Mouse (Mus musculus) cerebellum, postnatal 14 days (tissue): Measurements from ENCODE around the gene Emc9.

Experiments
- DNase-seq, 2 experiments: peaks; one replicate each; pipeline ENCODE4 v3.0.0; 2021; ENCODE audit warnings: mixed read lengths in 2 of 2

Emc9 gene

GRCm38 (mm10) chr14:55589771-55590448 lies 4.8 kb upstream of the Emc9 start:
- DNase-seq: no peak

DNA sequence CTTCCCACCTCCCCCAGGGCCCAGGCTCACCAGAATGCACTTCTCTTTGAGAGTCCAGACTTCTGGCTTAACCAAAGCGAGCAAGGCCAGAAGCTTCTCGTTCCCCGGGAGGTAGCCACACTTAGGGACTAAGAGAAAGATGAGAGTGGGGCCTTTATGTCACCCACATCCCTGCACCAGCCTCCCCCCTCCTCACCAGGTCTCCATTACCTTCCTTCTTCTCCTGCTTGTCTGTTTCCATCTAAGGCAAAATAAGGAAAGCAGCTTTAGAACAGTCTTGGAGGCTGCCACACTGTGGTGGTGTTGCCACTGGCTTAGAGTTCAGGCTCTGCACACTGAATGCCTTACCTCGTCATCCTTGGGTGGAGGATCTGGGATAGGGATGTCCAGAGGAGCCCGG lies 4.2 kb upstream of the Emc9 start:
- no peak for DNase-seq

GRCm38 (mm10) chr14:55586149-55586548 lies 1.0 kb upstream of the Emc9 start:
- DNase-seq: no peak

DNA sequence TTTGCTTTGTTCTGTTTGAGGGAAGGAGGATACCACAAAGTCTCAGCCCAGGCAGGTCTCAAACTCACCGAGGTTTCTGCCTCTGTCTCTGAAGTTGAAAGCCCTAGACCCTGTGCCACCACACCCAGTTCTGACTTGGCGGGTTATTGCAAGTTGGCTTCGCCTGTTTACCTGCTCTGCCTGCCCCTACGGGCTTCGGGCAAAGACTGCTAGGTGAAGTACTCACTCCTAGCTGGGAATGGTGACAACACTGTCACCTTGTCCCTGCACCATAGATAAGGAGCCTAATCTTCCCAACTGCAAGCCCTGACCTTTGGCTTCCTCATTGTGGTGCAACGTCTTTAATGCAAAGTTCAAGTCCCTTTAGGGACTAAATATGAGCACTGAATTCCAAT lies 461 bp upstream of the Emc9 start:
- DNase-seq: no peak

GRCm38 (mm10) chr14:55584303-55584701 lies 800 bp downstream of the Emc9 start:
- no peak for DNase-seq

- no peak for DNase-seq
Measured at GRCm38 (mm10) chr14:55581981-55582681, 3.0 kb downstream of the Emc9 start.

GRCm38 (mm10) chr14:55580731-55581130 lies 4.4 kb downstream of the Emc9 start:
- no peak for DNase-seq

DNA sequence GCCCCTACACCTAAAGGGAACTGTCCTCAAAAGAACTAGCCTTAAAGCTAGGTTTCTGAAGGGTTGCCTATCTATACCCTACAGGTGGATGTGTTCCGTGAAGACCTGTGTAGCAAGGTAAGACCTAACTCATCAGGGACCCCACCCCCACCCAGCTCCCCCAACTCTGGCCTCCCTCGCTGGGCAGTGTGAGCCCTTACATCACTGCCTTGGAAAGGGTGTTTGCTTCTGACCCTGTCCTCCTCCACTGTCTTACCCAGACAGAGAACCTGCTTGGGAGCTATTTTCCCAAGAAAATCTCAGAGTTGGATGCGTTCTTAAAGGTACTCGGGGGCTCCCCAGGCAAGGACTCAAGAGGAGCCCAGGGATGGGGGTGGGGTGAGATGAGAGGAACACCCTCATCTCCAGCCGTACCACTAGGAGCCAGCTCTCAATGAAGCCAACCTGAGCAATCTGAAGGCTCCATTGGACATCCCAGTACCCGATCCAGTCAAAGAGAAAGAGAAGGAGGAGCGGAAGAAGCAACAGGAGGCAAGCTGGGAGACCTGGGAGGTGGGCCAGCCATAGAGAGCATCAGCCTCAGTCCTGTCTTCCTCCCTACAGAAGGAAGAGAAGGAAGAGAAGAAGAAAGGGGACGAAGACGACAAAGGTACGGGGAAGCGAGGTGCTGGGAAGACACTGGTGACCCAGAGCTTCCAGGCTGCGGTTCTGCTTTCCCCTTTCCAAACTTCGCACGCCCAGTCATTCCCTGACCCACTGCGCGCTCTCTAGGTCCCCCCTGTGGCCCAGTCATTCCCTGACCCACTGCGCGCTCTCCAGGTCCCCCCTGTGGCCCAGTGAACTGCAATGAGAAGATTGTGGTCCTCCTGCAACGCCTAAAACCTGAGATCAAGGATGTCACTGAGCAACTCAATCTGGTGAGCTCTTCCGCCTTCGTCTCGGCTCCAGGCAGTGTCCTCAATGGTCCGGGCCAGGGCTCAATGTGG lies 5.3 kb downstream of the Emc9 start:
- DNase-seq: no peak

- DNase-seq: peak; percentile 66 to 75
Measured at GRCm38 (mm10) chr14:55578668-55579269, 6.3 kb downstream of the Emc9 start.

GRCm38 (mm10) chr14:55577871-55578667 lies 7.0 kb downstream of the Emc9 start, which contains the start of gene Psme1:
TSS of gene Psme1 (plus strand) at chr14:55578123.
- DNase-seq: peak; percentile 85 to 86

GRCm38 (mm10) chr14:55576376-55576775 lies 8.7 kb downstream of the Emc9 start:
- peak; percentile 40 to 66 for DNase-seq

- DNase-seq: no peak
Measured at GRCm38 (mm10) chr14:55575711-55576110, 9.4 kb downstream of the Emc9 start.

DNA sequence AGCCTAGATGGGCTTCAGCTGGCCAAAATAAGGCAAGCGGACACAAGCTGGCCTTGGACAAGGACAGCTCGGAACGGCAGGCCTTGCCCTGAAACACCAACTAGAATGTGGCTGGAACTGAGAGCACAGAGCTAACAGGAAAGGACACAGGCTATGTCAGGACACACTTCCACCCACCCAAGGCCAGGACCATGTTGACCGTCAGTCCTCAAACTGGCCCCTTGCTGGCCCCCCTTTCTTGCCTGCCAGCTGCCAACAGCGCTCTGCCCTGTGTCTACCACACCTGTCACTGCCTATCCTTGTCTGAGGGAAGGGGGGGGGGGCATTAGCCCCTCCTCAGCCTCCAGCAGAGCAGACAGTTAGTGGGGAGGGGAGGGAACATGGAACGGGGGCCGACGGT lies 9.8 kb downstream of the Emc9 start, which contains the start of gene Fitm1:
Gene Fitm1, plus strand, starts transcription at position 316 of the 400 bp plus-strand sequence.
- no peak for DNase-seq

DNA sequence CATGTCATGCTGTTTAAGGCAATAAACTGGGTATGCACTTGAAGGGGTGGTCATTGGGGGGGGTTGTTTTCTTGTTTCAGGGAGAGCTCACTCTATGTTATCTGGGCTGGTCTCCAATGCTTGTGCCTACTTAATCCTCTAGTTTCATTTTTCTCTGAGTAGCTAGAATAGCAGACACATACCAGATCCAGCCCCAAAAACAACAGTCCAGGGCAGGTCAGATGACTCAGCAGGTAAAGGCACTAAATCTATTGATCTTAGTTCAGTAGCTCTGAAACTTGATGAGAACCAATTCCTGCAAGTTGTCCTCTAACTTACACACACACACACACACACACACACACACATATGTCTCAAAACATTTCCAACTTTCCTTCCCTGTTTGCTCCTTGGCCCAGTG lies 13.3 kb downstream of the Emc9 start:
- DNase-seq: no peak

DNA sequence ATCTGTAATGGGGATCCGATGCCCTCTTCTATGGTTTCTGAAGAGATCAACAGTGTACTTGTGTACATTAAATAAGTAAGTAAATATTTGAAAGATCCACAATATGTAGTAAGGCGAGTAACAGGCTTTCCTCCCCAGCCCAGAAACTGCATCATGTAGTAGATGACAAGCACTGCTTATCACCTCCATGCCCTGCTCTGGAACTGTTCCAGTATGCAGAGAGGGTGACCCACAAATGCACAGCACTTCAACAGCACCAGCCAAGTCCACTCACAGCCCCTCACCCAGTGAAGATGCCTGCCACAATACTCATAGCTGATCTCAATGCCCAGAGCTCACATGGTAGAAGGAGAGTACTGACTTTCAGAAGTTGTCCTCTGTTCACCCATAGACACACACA lies 14.5 kb downstream of the Emc9 start:
- DNase-seq: no peak

- DNase-seq: no peak
Measured at GRCm38 (mm10) chr14:55567496-55567895, 17.6 kb downstream of the Emc9 start.

- DNase-seq: no peak
Measured at GRCm38 (mm10) chr14:55565748-55566147, 19.4 kb downstream of the Emc9 start.

DNA sequence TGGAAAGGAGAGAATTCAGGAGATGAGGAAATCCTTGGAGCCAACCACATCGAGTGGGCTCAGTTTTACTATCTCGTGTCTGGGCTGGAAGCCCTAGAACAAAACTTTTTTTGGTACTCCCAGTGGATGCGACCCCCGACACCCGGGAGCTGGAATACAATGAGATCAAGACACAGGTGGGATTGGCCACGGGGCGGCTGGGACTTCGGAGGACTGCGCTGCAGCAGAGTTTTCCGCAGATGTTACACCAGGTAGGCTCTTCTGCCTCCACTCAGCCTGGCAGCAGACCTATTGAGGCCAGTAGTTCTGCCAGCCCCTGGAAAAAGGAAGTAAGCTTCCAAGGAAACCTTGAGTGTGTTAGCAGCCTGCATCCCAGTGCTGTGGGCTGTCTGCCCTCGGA lies 21.9 kb downstream of the Emc9 start:
- no peak for DNase-seq

- DNase-seq: no peak
Measured at GRCm38 (mm10) chr14:55561860-55562259, 23.2 kb downstream of the Emc9 start.

DNA sequence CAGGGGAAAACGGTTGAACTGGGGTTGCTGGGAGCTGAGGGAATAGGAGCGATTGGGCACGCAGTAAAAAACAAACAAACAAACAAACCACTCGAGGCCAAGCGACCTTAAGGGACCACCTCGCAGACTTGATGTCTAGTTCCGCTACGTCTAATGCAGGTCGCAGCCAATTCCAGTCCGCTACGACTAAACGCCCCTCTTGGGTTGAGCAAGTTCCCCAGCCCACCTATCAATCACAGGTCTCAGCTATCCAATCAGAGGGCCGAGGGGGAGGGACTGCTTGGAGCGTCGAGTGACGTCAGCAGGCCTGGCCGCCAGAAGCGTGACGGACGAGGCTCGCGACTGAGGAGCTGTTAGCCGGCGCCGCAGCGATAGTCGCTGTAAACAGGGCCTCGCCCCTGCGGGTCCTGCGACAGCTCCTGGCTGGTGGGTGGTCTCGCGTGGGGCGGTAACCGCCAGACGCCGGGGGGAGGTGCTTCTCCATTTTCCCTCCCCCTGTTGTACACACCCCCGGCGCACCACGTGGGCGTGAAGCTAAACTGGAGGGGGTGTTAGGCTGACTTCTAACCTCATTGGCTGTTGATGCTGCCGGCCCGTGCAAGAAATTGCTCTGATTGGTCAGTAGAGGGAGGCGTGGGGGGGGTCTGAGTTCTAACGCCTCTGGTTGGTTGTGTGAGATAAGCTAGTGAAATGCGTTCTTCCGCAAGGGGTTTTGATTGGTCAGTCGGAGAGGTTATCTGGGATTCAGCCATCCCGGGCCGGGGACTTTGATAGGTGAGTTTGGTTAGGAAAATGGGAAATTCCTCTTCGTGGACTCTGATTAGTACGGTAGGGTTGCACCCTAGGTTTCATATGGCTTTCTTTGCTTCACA lies 24.7 kb downstream of the Emc9 start, which contains the start of gene A730061H03Rik:
Gene A730061H03Rik, minus strand, starts transcription at position 205 of the 872 bp plus-strand sequence.
- peak; percentile 98 to 99 for DNase-seq

DNA sequence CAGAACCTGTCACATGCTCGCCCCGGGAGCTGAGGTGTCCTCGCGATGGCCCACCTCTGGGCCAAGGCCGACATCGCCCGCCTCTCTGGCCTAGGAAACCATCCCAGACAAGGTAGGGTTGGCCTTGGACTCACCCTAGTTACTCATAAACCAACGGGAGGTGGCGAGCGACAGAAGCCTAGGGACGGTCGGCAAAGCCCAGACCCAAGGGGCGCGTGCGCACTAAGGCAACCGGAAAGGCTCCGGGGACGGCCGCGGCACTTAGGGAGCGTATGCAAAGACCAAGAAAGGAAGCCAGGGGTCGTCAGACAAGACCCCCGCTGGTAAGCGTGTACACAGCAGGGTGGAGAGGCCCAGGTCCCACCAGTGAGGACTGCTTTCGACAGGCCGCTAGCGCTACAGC lies 25.3 kb downstream of the Emc9 start, which contains the start of gene Dcaf11:
Gene Dcaf11, plus strand, starts transcription at position 208 of the 403 bp plus-strand sequence.
- DNase-seq: peak; percentile 93 to 95
